Mouse (Mus musculus) kidney, embryonic 15.5 days (tissue): ENCODE measurements around the gene Mcu. TPM values are rescaled to one million over a fixed set of nuclear protein-coding genes. Genes with fewer than 3 reads are reported as not detected.

ENCODE experiments used
- ATAC-seq: fragments of 200-750 bp; cut with Nextera tagmentation; replicated peaks from 2 replicates; pipeline ENCODE4 v1.8.0; 2017; ENCODE audit warnings: moderate TSS enrichment; ENCODE audit not compliant: low FRiP score
- H3K27ac ChIP-seq: fragments of 300-500 bp; sonication (generic); 2 replicates; pipeline ENCODE4 v1.5.1; 2015; ENCODE audit warnings: mild to moderate bottlenecking, inconsistent platforms
- H3K27me3 ChIP-seq: fragments of 300-500 bp; sonication (generic); 2 replicates; pipeline ENCODE4 v1.6.1; 2015; ENCODE audit warnings: inconsistent platforms
- H3K36me3 ChIP-seq: fragments of 300-500 bp; sonication (generic); 2 replicates; pipeline ENCODE4 v1.6.1; 2015; ENCODE audit warnings: inconsistent platforms
- H3K4me1 ChIP-seq: fragments of 300-500 bp; sonication (generic); 2 replicates; pipeline ENCODE4 v1.6.1; 2015; ENCODE audit warnings: inconsistent platforms
- H3K4me2 ChIP-seq: fragments of 300-500 bp; sonication (generic); 2 replicates; pipeline ENCODE4 v1.6.1; 2015; ENCODE audit warnings: moderate library complexity, mild to moderate bottlenecking, inconsistent platforms
- H3K4me3 ChIP-seq: fragments of 300-500 bp; sonication (generic); replicated peaks from 2 replicates; pipeline ENCODE4 v1.5.1; 2015; ENCODE audit warnings: mild to moderate bottlenecking, inconsistent platforms
- H3K9ac ChIP-seq: fragments of 300-500 bp; sonication (generic); 2 replicates; pipeline ENCODE4 v1.6.1; 2015; ENCODE audit warnings: mild to moderate bottlenecking, inconsistent platforms
- H3K9me3 ChIP-seq: fragments of 300-500 bp; sonication (generic); replicated peaks from 2 replicates; pipeline ENCODE4 v1.6.1; 2016; ENCODE audit warnings: inconsistent platforms
- WGBS: fragments of 180-500 bp; shearing (Covaris S2); methylation state at CpG from one replicate; pipeline ENCODE4 v1.1.7; 2015; ENCODE audit warnings: mixed read lengths; 5-methylcytosine and 5-hydroxymethylcytosine counted together
- polyA plus RNA-seq: library from polyadenylated mRNA; unstranded; fragments of >200 nt; fragmentation: Nextera tagmentation; extraction: Ambion mirVana; gene quantifications from 2 replicates; pipeline ENCODE4 v1.2.1, GENCODE M21; 2015

The Mcu gene
- polyA plus RNA-seq, 1 experiment from 2014 or later = 34.8 TPM

DNA sequence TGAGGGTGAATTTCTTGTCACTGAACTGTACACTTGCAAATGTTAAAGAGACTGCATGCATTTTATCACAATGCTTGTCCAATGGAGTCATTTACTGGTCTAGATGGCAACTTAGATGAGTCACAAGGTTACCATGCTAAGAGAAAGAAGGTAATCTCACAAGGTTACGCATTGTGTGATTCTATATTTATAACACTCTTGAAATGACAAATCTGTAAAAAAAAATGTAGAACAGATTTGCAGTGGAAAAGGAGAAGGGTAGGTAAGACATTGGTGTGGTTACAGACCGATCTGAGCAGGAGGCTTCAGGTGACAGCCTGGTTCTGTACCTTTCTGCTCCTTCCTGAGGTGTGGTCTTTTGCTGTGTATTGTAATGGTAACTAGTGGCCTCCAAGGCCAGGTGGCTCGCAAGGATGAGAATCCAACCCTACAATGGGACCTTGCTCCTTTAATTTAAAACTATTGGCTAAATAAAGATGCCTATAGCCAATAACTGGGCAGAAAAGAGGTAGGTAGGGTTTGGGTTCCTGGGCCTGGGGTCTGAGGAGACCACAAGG, 35.8 kb downstream of the Mcu start:
- H3K36me3 ChIP-seq = peaks cover 6% of the 10 kb centered on the region
- no peak overlapping the region for H3K27ac ChIP-seq
- peaks cover 32% of the 10 kb centered on the region for H3K4me1 ChIP-seq
- 91% methylated on average over 3 of the region's 3 CpGs for WGBS
- no peak overlapping the region for H3K4me2 ChIP-seq
- no peak overlapping the region for H3K9ac ChIP-seq
- H3K4me3 ChIP-seq = no peak overlapping the region
- no peaks in the 10 kb centered on the region for H3K27me3 ChIP-seq
- ATAC-seq = no peak
- H3K9me3 ChIP-seq = no peaks in the 10 kb centered on the region

DNA sequence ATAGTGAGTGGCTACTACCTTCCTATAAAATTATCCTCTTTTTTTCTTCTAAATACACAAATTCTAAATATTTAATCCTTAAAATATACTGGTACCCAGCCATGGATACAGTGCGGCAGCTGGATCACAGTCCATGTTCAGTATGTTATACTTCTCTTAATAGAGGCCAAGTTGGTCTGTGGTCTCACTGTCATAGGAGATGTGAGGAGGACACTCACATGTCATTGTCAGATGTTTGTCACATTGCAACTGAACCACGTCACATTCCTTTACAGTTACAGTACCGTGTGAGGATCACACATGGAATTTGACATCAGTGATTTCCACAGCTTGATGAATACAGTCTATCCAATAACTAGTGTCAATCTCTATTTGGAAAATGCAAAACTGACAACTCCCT, 36.8 kb downstream of the Mcu start:
- H3K9me3 ChIP-seq = 0 out of 2 replicates have a peak, but pooled peaks cover under 1% of the 10 kb centered on the region
- H3K27ac ChIP-seq = no peak overlapping the region
- H3K4me1 ChIP-seq = peaks cover 32% of the 10 kb centered on the region
- no peak overlapping the region for H3K9ac ChIP-seq
- no peak for ATAC-seq
- no peak overlapping the region for H3K4me2 ChIP-seq
- H3K4me3 ChIP-seq = no peak overlapping the region
- WGBS = 85% methylated on average over 3 of the region's 3 CpGs
- peaks cover 6% of the 10 kb centered on the region for H3K36me3 ChIP-seq
- H3K27me3 ChIP-seq = no peaks in the 10 kb centered on the region

DNA sequence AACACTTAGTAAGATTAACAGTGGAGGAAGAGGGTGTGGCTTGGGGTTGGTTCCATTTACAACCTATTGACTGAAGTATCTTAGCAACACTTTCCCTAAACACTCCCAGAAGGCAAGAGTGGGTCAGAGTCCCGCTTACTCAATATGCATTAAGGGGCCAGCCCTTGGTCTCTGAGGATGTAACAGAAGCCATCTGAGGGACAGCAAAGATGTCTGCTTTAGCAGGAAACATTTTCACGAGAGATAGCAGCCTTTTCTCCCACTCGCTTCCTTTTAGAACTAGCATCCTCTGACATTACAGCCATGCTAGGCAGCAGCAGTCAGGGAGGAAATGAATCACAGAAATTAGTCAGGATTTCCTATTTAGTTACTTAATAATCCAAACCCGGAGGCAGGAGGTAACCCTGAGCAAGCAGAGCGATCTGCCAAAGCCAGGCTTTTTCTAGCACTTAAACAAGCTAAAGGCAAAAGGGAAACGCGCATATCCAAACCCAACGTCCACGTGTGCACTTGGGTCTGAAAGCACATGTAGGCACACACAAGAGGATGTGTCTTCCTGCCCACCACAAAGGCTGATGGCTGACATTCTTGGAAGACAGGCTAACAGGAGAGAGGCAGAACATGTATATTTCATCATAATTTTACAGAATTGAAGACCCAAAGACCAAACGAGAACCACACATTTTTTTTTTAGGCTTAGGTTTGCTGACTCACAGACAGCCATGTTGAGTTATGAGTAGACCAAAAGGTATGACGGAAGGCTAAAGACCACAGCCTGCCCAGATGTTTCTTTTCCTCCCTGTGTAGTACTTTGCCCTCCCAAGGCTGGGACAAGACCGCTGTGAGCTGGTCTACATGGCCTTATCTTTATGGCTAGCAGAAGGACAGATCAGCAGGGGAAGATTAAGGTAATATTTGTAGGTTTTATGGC, 38.4 kb downstream of the Mcu start:
- no peak overlapping the region for H3K4me3 ChIP-seq
- H3K4me2 ChIP-seq = peak overlapping the region; percentile 40
- peaks cover 32% of the 10 kb centered on the region for H3K4me1 ChIP-seq
- peak; percentile 68 for ATAC-seq
- H3K9me3 ChIP-seq = peaks cover 5% of the 10 kb centered on the region
- H3K9ac ChIP-seq = no peak overlapping the region
- 26% methylated on average over 12 of the region's 12 CpGs for WGBS
- H3K36me3 ChIP-seq = peaks cover 4% of the 10 kb centered on the region
- no peaks in the 10 kb centered on the region for H3K27me3 ChIP-seq
- peak overlapping the region; percentile 87 for H3K27ac ChIP-seq

DNA sequence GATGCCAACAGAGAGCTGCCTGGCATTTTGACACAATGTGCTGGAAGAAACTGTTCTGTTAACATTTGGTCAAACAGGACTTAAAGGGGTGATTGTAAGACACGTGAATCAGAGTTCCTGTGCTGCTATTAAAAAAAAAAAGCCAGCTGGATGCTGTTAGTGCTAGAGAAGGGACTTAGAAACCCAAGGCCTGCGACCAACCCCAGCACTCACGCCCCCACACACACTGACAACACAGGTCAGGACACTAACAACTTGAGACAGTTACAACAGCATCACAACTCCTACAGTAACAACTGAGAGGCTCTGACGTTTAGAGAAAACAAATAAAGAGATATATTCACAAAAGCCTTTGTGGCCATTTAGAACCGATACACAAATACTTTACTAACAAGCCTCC, 40.2 kb downstream of the Mcu start:
- H3K4me2 ChIP-seq = no peak overlapping the region
- ATAC-seq = no peak
- no peak overlapping the region for H3K4me3 ChIP-seq
- WGBS = 30% methylated on average over 5 of the region's 5 CpGs
- H3K9ac ChIP-seq = no peak overlapping the region
- no peaks in the 10 kb centered on the region for H3K27me3 ChIP-seq
- peaks cover 9% of the 10 kb centered on the region for H3K9me3 ChIP-seq
- peak overlapping the region; percentile 30 for H3K27ac ChIP-seq
- H3K4me1 ChIP-seq = peaks cover 35% of the 10 kb centered on the region
- H3K36me3 ChIP-seq = 0 out of 2 replicates have a peak, but pooled peaks cover 4% of the 10 kb centered on the region

DNA sequence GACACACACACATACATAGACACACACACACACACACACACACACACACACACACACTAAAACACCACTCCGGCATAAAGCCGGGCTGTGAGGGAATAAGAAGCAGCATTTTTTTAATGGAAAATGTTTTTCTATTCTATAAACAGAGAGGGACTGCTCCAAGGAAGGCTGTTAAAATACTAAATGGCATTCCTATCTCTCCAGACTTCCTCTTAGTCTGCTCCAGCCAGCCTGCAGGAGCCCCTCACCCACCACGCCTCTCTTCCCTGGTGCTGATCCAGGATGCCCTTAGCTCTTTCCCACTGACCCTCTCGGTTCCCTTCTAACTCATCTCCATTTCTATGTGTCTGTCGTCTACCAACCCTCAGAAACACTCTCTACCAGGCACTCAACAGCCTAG, 44.5 kb downstream of the Mcu start:
- 88% methylated on average over 5 of the region's 5 CpGs for WGBS
- no peak overlapping the region for H3K27ac ChIP-seq
- H3K36me3 ChIP-seq = peaks cover 8% of the 10 kb centered on the region; the same call in 1 of the 2 replicates

DNA sequence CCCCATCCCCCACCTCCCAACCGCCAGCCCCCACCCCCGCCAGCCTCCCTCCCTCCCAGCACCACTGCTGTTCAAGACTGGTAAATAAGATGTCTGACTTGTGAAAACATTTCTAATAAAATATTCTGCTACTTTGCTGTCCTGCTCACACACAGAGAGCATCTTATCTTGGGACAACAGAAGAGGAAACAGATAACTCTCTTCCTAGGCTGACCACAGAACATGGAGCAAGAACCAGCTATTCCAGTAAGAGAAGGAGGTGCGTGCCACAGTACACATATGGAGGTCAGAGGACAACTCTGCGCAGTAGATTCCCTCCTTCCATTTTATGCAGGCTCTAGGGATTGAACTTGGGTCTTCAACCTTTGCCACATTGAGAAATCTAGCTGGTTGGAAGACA, 45.2 kb downstream of the Mcu start:
- Histone ChIP-seq H3K27me3 (no peaks in the 10 kb centered on the region), H3K27ac (peak overlapping the region; percentile 18; the same call in 1 of the 2 replicates), H3K36me3 (peaks cover 8% of the 10 kb centered on the region; the same call in 1 of the 2 replicates), H3K9me3 (peaks cover 9% of the 10 kb centered on the region), H3K9ac (no peak overlapping the region), H3K4me1 (peaks cover 42% of the 10 kb centered on the region), H3K4me3 (no peak overlapping the region), H3K4me2 (no peak overlapping the region)
- ATAC-seq = no peak
- WGBS = 78% methylated on average over 4 of the region's 4 CpGs

More for the DNA sequence above, 44.5 kb downstream of the Mcu start:
- no peak overlapping the region for H3K4me2 ChIP-seq
- no peak for ATAC-seq
- peaks cover 45% of the 10 kb centered on the region for H3K4me1 ChIP-seq
- no peak overlapping the region for H3K9ac ChIP-seq
- peaks cover 9% of the 10 kb centered on the region for H3K9me3 ChIP-seq
- H3K4me3 ChIP-seq = no peak overlapping the region
- H3K27me3 ChIP-seq = no peaks in the 10 kb centered on the region

DNA sequence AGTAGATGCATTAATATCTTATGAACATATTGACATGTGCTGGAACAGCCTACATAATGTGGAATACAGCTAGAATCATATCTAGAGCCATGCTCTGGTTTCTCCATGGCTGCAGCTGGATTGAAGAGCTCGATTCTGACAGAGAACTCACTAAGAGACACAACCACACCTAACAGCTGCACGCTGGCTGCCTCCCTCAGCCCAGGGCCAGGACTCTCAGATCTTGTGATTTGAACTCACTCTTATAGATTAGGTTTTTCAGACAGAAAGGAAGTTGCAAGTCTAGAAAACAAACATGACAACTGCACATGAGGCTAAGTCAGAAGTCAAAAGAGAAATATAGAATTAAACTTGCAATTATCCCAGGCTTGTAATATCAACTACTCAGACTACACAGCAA, 45.7 kb downstream of the Mcu start:
- ATAC-seq = no peak
- peak overlapping the region; percentile 18; the same call in 1 of the 2 replicates for H3K27ac ChIP-seq

DNA sequence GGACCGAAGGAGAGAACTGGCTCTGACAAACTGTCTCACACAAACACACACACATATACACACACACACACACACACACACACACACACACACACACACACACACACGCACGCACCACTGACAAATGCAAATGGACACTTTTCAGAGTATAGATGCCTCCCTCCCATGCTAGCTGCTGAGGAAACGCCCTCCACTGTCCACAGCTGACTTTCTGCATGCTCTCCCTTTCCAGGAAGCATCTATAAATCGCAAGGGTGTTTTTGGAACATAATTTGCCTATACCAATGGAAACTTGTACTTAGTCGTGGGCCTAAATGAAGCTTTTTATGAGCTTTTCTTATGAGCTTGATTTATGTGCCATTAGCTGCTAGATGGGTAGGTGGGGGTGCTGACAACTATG, 46.1 kb downstream of the Mcu start:
- Histone ChIP-seq H3K9me3 (peaks cover 9% of the 10 kb centered on the region), H3K4me2 (no peak overlapping the region), H3K4me1 (peaks cover 43% of the 10 kb centered on the region), H3K36me3 (peaks cover 8% of the 10 kb centered on the region; the same call in 1 of the 2 replicates), H3K27me3 (no peaks in the 10 kb centered on the region), H3K4me3 (no peak overlapping the region), H3K27ac (no peak overlapping the region), H3K9ac (no peak overlapping the region)
- no peak for ATAC-seq
- 61% methylated on average over 6 of the region's 6 CpGs for WGBS

More for the DNA sequence above, 45.7 kb downstream of the Mcu start:
- no peaks in the 10 kb centered on the region for H3K27me3 ChIP-seq
- 55% methylated on average over 2 of the region's 2 CpGs for WGBS
- H3K9ac ChIP-seq = no peak overlapping the region
- peaks cover 8% of the 10 kb centered on the region; the same call in 1 of the 2 replicates for H3K36me3 ChIP-seq
- no peak overlapping the region for H3K4me2 ChIP-seq
- H3K4me1 ChIP-seq = peaks cover 39% of the 10 kb centered on the region
- peaks cover 9% of the 10 kb centered on the region for H3K9me3 ChIP-seq
- H3K4me3 ChIP-seq = no peak overlapping the region

DNA sequence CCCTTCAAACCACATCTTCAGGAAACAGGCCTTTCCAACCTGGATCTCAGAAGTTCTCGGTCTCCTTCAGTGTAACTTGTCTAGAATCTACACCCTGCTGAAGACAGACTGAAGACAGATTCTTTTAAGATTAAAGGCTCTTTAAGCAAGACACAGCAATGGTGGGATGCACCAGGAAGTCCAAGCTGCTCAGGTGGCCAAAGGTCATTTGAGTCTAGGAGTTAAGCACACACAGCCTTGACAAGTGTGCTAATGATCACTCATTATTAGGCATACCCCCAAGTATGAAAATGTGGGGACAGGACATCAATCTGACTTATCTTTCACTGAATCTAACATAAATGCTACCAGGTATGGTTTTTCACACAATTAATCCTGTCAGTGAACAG, 47.0 kb downstream of the Mcu start:
- no peaks in the 10 kb centered on the region for H3K27me3 ChIP-seq
- no peak for ATAC-seq
- H3K4me2 ChIP-seq = no peak overlapping the region
- H3K27ac ChIP-seq = no peak overlapping the region; the same call in 1 of the 2 replicates
- H3K36me3 ChIP-seq = peaks cover 8% of the 10 kb centered on the region; the same call in 1 of the 2 replicates
- no peak overlapping the region for H3K4me3 ChIP-seq
- no peak overlapping the region for H3K9ac ChIP-seq
- peaks cover 48% of the 10 kb centered on the region for H3K4me1 ChIP-seq
- WGBS = 68% methylated on average over 1 of the region's 1 CpGs
- H3K9me3 ChIP-seq = peaks cover 7% of the 10 kb centered on the region

DNA sequence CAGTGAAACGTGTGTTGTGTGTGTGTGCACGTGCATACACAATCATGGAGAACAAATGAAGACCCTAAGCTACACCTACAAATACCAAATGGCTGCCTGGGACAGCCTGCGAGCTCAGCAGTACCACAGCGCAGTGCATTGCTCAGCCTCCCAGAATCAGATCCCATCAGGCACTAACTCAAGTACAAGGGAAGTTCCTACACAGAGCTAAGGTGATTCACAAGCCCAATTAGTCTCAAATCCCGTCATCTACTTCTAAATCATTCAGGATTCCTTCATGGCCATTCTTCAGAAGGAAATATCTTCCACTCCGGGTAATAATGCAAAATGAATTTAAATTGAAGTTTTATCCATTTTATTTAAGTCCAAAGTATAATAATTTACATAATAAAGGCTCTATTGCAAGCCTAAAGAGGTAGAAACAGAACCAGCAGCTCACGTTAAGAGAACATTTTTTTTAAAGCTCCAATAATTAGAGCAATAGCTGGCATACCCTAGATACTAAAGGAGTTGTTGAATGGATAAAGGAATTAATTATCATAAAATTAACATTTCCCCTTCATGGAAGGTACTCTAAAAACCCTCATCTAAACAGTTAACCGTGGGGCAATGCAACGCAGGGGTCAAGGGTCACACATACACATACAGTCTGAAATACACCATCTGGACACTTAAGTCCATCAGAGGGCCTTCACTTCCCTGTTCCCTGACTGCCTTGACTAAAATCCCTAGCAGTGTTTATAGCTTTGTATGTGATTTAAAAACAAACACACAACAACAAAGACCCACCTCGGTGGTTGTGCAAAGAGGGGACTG, 47.6 kb downstream of the Mcu start:
- 72% methylated on average over 10 of the region's 10 CpGs for WGBS
- no peak overlapping the region for H3K4me2 ChIP-seq
- H3K9me3 ChIP-seq = peaks cover 5% of the 10 kb centered on the region
- no peaks in the 10 kb centered on the region for H3K27me3 ChIP-seq
- ATAC-seq = no peak
- H3K4me3 ChIP-seq = no peak overlapping the region
- peaks cover 53% of the 10 kb centered on the region for H3K4me1 ChIP-seq
- H3K36me3 ChIP-seq = peaks cover 8% of the 10 kb centered on the region; the same call in 1 of the 2 replicates
- H3K9ac ChIP-seq = no peak overlapping the region
- H3K27ac ChIP-seq = no peak overlapping the region; the same call in 1 of the 2 replicates

DNA sequence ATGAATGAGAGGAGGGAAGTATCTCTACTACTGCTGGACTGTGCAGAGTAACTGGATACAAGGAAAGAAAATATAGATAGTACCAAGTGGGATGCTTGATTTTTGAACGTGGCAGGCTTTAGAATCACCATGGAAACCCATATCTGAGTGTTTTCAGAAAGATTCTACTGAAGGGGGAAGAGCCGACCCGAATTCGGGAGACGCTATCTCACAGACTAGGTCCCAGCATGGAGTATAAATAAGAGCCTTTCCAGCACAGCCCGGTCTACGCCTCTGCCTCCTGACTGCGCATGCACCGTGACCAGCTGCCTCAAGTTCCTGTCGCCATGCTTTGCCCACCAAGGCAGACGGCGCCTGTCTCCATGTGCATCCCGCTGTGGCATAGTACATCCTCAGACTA, 49.5 kb downstream of the Mcu start:
- H3K27me3 ChIP-seq = no peaks in the 10 kb centered on the region
- H3K9me3 ChIP-seq = no peaks in the 10 kb centered on the region
- H3K4me2 ChIP-seq = no peak overlapping the region
- H3K36me3 ChIP-seq = peaks cover 4% of the 10 kb centered on the region; the same call in 1 of the 2 replicates
- H3K9ac ChIP-seq = no peak overlapping the region
- ATAC-seq = no peak
- 88% methylated on average over 13 of the region's 13 CpGs for WGBS
- no peak overlapping the region for H3K4me3 ChIP-seq
- no peak overlapping the region for H3K27ac ChIP-seq
- H3K4me1 ChIP-seq = peaks cover 56% of the 10 kb centered on the region
